Mouse (Mus musculus) right cerebral cortex, postnatal 14 days (tissue): ENCODE results near the gene Hcrtr1.

Experiments used
- DNase-seq: peaks from one replicate; pipeline ENCODE4 v3.0.0; 2022

Hcrtr1 gene

DNA sequence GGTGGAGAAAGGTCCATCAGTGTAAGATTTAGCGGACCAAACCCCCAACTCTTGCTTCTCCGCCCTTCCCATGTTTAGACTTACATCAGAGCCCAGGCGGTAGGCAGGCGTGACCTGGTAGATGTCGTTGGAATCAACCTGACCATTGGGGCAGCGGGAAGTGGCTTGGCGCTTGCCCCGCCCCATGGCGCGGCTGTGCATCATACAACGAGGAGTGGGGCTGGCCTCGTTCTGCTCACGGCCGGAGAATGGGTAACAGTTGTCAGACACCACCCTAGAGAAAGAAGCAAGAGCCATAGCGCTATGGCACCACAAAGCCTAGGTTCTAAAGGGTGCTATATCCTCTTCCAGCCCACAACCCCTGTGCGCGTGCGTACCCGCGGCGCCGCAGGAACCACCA, 28.2 kb upstream of the Hcrtr1 start:
- DNase-seq = no peak

DNA sequence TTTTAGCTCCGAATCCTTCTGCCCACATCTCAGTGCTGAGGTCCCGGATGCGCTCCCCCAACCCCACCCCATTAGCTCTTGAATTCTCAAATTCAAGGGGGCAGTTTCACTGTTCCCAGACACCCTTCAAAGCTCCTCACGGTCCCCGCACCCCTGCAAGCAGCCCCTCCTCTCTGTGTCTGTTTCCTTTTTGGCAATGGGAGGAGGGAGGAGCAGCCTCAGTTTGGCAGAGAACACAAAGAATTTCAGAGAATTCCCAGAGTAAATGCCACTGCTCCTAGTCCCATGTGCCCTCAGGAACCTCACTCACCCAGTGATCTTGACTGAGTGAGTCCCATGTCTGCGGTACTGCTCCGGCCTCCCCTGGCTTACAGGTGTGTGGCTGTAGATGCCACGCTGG, 27.4 kb upstream of the Hcrtr1 start:
- DNase-seq = no peak

DNA sequence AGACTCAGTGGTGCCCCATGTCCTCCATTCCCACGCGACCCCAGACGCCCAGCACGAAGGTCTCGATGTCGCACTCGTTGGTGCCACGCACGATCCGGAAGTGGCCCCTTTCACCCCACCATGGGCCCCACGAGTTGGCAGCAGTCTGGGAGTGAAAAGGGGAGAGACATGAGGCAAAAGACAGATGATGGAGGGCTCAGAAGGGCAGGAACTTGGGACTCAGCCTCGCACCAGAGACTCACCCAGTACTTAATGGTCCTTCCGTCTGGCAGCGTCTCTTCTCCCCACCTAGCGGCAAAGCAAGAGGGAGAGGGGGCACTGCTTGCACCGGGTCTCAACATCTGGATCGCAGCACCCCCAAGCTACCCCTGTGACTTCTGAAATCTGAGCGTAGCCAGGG, 26.9 kb upstream of the Hcrtr1 start:
- no peak for DNase-seq

DNA sequence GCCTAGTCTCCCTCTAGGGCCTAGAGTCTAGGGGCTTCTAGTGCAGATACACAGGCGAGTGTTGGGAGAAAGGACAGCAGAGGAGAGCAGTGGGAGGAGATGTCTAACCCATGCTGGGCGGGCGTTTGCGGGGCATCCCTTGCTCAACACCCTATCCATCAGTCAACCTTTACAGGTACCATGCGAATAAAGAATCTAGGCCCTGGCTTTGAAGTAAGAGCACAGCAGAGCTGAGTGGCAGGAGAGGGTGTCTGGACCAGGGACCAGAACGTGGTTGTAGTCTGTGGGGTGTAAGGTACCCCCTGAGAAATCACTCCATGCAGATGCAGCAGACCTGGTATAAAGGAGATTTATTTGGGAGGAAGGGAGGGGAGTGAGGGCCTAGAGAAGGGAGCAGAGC, 25.0 kb upstream of the Hcrtr1 start:
- DNase-seq = no peak

DNA sequence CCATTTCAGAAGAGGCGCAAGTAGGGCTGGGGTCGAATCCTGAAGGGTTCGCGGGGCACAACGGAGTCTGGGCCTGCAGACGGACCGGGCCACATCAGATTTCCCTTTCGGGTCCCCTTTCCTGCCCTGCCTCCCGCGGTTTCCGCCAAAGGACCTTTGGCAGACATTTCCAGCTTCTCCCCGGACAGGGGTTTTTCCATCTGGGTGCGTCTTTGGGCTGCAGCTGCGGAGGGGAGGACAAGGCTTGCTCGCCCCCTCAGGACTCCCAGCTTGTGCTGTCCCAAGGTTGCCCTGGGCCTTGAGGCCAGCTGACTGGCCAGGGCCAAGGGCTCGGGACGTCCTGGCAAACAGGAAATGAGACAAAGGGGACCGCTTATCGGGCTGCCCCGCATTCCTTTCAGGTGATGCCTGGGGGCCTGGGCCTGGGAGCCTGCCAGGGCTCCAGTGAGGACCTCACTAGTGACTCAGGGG, 24.3 kb upstream of the Hcrtr1 start:
- DNase-seq = no peak

DNA sequence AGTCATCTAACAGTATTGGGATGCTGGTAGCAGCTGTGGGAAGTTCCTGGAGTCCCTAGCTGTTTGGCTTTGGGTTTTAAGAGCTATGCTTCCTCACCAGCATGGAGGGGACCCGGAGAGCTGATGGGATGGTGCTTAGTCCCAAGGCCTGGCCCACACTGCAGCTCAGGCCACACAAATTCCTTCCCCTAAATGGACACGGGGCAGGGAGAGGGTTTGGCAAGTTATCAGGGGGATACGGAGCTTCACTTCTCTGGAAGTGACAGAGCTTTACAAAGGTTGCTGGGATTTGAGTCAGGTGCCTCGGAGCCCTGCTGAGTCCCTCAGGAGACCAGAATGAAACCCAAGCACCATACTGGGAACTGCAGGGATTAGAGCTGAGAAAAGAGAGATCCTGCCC, 22.2 kb upstream of the Hcrtr1 start:
- DNase-seq = no peak

DNA sequence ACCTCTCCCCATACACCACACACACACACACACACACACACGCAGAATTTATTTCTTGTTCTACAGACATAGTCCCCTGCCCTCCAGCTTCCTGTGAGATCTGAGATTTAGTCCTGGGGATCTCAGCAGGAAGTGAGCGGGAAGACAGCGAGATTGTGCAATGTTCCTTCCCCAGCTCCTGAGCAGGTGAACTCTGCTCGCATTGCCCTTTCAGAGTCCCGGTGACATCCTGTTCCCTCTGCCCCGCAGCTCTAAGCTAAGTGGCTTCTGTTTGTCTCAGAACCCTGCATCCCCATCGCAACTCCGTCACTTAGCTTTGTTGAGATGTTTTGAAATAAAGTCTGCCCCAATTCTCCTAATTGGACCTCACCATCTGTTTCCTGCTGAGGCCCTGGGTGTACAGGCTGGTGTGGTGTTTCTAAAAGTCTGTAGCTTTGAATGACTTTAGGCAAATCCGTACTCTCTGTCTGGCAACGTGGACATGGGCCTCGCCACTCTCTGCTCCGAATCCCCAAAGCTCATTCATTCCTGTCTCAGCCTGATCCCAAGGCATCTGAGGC, 17.7 kb upstream of the Hcrtr1 start:
- DNase-seq = no peak

DNA sequence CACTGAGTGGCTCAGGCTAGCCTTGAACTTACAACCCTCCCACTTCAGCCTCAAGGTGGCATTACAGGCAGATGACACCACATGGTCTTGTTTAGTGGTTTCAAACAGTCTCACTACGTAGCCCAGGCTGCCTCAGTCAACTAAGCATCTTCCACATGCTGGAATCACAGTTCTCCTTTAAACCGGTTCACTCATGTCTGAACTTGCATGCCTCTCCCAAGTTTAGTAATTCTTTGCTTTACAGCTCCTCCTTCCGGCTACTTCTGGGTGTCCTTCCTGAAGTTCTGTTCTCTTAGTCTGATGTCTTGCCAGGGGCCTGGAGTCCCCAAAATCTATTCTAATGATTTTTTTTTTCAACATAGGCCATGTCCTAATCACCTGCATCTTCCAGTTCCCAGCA, 15.1 kb upstream of the Hcrtr1 start:
- no peak for DNase-seq

DNA sequence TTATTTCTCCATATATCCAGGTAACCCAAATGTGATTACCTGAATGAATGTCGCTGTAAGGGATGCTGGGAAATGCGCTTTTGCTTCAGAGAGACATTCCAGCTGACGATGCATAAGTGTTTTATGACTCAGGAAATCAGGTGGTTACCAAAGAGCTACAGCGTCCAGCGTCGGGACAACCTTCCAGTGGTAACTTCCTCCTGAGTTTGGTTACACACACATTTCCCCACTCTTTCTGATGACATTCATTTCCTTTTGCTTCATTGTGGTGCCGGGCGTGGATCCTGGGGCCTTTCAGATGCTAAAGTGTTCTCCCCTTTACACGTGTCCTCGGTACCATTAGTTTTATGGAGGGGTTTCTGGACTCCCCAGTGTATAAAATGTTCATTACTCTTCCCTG, 9.2 kb upstream of the Hcrtr1 start:
- no peak for DNase-seq

DNA sequence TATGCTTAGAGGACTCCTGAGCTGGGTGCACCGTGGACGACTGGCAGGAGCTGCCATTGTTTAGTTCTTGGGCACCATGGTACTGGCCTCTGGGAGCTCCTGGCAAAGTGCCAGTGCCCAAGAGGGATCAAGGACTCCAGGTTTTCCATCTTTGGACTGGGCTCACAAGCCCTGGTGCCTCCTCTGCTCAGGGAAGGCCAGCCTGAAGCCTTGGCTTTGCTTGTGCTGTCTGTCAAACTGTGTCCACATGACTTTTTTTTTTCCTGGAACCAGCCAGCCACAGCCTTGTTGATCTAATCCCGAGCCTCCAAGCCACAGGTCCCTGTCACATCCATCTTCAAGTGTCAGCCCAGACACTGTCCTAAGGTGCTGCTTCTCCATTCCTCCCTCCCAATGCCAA, 2.6 kb upstream of the Hcrtr1 start:
- no peak for DNase-seq

DNA sequence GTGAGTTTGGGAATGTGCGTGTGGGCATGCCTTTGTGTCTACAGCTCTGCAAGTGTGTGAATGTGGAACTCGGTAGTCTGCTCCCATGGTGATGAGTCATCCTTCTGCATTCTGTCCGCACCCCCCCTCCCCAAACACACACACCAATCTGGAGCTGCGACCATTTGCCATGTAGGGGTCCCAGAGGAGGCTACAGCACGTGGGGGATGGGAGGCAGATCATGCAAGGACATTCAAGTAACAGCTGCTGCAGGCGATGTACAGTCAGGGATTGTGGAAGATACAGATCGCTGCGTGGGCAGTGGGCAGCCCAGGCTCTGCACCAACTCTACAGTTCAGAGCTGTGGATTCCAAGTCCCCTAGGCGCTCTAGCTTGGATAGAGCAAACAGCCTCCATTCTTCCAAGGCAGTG, 1.8 kb upstream of the Hcrtr1 start:
- DNase-seq = peak; percentile 65

DNA sequence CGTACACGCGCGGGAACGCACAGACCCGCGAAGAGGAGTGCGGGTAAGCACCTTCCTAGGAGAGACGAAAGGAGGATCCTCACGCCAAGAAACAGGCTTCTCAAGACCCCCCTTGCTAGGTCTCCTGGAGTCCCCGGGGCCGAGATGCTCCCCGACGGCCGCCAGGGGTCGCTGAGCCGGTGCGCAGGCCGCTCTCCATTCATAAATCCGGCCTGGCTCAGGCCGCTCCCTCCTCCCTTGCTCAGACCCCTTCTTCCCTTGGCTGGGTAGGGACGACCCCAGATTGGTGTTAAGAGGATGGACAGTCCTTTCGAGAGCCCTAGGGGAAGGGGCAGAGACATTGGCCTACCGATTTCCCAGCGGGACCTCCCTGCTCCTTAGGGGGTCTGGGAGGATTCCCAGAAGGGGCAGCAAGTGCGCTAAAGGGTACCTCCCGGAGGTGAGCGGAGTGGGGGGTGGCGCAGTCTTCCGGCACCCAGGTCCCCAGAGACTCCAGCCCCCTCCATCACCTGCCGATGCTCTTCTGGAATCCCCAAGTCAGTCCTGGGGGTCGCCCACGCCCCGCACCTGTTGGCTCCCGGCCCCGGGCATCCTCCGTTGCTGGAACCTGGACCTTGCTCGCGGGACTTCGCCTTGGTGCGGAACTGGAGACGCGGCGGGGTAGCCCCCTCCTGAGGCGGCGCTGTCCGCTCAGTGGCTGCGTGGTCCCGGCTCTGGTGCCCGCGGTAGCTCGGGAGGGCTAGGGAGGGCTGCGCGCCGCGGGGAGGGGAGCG, 532 bp downstream of the Hcrtr1 start:
- DNase-seq = peak; percentile 79

DNA sequence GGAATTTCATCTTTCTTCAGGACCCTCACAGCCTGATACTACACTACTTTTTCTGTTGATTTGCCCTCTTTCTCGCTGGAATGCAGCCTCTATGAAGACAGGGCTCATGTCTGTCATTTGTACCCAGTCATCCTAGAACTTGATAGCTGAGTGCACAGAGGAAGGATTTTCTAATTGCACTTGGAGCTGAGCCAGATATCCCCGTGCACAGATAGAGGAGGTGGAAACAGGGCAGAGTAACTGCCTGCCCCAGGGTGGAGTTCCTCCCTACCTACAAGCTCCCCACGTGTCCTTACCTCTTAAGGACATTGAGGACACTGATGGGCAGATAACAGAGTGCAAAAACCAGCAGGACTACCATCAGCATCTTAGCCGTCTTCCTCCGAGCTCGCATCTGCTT, 5.8 kb downstream of the Hcrtr1 start:
- DNase-seq = no peak

DNA sequence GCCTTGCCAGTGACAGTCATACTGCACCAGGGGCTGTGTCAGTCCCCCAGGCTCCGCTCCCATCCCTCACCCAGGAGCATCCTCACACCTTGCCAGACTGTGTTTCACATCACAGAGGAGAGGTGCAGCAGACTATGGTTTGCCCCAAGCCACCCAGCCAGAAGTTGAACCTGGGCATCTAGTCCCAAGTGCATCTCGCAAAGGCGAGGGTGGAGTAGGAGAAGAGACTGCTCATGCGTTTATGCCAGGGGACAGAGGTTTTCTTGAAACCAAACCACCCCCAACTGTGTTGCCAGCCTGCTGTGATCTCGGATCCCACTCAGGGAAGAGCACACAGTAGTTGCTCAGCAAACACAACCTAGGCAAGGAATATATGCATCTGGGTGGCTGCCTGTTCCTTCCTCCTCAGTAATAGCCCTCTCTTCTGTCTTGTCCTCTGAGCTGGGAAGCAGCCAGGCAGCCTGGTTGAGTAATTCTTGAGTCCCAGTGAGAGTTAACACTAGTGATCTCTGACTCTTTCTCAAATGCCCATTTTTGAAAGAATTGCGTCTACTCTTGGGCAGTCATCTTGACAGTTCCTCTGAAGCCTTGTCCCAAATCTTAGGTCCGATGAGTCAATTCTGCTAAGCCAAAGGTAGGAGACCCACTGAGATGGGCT, 7.6 kb downstream of the Hcrtr1 start:
- DNase-seq = no peak

DNA sequence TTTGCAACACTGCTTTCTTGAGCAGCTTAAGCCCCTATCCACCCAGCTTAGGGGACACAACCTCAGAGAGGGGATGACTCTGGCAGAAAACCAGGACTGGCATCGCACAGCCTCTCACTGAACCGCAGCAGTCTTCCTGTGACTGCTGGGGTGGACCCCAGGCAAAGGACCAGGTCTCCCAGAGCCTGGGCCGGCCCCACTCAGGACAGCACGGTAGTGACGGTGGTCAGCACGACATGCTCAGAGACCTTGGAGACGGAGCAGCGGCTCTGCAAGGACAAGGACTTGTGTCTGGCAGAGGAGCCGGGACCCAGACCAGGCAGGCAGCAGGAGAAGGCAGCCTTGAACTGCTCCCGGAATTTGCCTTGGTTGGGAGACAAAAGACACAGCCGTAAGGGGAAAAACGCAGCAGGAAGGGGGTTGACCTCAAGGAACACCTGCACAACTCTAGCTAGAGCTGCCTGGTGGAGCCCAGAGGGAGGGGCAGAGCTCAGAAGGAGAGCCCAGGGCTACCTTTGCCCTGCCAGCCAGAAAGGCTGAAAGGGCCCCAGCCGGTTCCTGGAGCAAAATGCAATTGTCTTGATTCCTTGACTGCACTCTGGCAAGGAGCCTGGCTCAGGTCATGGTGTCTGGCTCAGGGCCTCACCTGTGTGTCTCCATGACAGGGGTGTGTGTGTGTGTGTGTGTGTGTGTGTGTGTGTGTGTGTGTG, 8.4 kb downstream of the Hcrtr1 start:
- no peak for DNase-seq

DNA sequence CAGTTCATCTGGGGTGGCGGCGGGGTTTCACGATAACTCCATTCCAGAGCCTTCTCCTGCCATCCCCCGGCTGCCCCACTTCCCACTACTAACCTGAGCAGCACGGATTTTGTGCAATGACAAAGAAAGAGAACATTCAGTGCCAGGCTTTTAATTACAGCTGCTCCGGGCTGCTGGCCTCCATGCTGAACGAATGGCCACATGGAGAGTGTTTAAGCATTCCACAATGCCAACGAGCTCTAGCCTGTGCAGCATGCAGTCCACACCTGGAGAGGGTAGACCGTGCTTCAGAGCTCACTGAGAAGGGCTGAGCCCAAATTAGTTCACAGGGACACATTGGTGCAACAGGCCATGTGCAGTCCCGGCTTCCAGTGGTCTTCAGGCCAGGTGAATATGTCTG, 9.1 kb downstream of the Hcrtr1 start:
- DNase-seq = no peak

DNA sequence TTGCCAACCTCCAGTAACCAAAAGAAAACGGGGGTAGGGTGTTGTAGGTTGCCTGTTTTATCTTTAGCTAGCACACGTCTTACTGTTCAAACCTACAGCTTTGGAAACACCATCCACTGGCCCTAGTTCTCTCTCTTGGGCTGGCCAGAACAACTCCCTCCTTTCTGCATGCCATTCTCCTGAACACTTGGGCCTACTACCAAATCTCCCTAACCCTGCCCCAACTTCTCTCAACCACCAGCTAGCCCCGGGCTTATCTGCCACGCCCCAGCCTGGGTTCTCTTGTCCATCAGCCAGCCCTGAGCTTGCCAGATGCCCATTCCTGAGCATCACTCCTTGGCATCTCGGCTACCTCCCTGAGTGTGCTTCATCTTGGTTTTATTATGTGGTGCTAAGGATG, 10.3 kb downstream of the Hcrtr1 start:
- DNase-seq = no peak

DNA sequence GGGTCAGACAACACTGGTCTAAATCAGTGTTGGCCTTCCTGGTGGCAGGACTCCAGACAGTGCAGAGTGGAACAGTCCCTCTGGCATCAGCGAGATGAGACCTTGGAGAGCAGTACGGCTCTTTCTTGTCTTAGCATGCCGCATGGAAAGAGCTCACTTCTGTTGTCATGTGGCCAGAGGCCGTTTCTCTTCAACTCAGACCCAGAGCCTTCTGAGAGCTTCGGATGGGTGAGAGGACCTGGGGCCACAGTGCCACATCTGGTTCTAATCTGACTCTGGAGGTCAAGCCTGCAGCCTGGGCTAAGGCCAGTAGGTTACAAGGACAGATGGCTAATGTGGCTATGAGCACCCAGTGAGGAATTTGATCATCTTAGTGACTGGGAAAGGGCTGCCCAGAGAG, 13.2 kb downstream of the Hcrtr1 start:
- no peak for DNase-seq

DNA sequence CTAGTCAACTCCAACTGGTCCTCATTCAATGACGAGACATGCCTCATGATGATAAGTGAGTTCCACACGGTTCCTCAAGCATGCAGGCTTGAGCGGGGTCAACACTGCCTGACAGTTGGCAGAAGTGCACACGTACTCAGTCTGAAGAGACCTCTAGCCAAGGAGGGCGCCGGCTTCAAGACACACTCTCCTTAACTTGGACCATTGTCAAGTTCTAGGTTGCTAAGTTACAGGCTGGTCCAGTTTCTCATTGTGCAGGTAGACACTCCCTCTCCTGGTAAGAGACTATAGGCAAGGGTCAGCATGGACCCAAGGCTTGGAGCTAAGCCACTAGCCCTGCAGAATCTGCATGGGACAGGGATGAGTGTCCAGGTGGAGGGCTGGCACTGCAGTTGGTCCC, 14.0 kb downstream of the Hcrtr1 start:
- DNase-seq = no peak

DNA sequence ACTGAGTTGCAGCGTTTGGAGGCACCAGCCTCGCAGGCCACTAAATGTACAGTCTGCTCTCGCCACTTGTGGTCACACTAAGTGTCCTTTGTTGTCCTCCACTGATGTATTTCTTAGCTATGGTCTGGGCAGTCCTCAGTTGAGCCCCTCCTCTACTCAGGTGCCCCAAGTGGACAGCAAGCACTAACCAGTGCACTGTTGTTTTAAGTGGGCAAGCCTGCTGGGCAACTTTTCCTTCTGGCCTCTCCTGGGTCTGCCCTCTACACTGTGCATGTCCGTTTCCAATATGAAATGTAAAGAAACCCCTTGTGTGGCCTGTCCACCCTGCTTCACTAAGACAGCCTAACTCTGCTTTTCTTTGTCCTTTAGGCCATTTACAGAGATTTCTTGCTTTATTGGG, 15.0 kb downstream of the Hcrtr1 start:
- DNase-seq = no peak

DNA sequence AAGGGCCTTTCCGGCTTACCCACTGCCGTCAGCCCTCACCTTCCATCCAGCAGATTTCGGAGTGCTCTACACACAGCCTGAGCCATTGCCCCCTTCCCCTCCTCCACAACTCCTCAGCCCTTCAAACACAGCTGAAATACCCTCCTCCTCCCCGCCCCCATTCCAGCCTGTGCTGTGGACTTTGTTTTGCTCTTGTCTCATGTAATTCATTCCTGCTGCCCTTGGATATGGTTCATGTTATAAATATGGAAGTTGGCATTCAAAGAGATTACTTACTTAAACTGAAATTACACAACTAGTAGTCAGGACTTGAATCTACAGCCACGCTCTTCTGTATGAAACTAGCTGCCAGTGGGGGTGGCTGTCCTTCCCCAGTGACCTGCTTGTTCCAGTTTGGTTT, 16.1 kb downstream of the Hcrtr1 start:
- DNase-seq = no peak

DNA sequence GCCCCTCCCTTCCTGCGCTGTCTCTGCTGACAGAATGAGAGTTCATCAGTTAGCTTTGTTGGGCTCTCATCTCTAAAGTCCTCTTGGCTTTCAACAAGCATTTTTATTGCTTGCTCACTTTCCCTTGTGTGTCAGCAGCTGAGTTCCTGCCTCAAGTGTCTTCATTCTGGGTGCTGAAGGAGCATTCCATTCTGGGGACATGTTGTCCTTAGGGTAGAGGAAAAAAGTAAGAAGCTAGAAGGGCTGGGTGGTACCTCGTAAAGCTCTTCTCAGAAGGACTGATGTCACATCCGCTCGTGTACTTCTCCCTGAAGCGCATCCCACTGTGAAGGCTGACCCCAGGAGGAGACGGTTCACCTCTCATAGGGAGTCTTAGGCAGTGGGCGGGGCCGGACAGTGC, 17.6 kb downstream of the Hcrtr1 start:
- no peak for DNase-seq

DNA sequence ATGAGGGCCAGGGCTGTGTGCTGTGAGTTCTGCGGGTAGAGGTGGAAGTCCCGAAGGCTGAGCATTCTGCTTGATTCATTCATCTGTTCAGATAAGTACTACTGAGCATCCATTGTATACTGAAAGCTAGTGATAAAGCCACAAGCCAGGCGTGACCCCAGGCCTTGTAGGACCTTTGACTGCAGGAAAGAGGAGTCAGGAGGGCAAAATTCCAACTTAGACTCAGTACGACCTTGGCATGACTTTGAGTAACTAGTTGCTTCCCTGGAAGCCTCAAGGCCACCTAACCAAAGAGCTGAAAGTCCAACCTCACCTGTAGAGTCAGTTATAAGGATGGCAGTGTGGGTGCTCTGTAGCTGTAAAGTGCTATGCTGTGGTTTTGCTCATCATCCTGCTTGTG, 18.4 kb downstream of the Hcrtr1 start:
- no peak for DNase-seq

DNA sequence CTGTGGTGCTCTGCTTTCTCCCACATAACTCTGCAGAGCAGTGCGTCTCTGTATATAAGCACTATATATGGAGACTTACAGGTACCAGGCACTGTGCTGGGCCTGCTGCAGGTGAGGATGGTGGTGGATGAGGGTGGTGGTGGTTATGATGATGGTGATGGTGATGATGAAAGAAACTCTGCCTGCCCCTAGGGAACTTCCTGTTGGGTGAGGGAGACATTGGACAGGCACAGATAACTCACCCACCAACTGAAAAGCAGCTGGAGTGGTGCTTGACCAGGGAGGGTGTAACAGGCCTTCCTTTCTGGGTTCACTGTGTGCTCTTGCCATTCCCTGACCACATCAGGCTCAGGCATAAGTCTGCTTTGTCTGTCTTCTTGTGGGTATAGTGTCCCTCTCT, 26.4 kb downstream of the Hcrtr1 start:
- no peak for DNase-seq
